Mouse (Mus musculus): Measurements from ENCODE around the gene St3gal4.

St3gal4 gene

GRCm38 (mm10) chr9:35045756-35046155 lies 73.3 kb downstream of the St3gal4 start:
- DNase-seq: peak; percentile 79

DNA sequence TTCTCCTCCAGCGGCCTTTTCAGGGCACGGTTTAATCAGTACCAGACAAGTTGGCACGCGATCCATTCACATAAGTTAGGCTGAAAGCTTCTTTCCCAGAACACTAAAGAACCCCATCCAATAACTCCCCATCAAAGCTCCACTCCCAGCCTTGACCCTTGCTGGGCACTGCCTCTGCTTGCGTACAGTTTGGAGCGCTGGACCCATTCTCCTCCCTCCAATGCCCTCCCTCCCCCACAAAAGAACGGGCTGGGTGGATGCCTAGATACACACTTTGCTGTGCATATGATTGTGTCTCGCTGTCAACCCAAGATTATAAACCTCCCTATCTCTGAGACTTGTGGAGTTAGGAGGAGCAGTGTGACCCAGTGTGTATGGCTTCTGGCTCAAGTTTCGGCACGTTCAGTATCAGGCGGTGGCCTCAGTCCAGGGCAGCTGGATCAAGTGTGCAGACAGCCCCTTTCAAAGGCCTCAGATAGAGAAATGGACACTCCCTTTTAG lies 74.0 kb downstream of the St3gal4 start:
- DNase-seq: peak; percentile 58

- DNase-seq: peak; percentile 56
Observed at GRCm38 (mm10) chr9:35044458-35044857, 74.6 kb downstream of the St3gal4 start.

DNA sequence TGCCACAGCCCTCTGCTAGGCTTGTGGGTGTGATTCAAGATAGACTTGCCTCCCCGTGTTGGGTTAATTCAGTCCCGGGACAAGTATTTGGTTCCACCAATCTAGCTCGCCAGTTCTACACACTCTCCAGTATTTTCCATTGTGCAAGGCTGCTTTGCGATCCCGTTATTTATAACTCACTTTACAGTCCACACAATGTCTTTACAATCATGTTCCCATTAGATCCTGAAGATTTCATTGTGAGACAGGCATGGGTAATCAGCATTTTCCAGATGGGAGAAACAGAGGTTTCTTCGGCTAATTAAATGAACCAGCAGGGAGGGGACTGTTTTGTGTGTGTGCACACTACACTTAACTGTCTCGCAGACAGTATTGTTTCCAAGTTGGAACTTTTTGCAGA lies 75.4 kb downstream of the St3gal4 start:
- DNase-seq: no peak

- no peak for DNase-seq
Observed at GRCm38 (mm10) chr9:35041493-35041892, 77.6 kb downstream of the St3gal4 start.

DNA sequence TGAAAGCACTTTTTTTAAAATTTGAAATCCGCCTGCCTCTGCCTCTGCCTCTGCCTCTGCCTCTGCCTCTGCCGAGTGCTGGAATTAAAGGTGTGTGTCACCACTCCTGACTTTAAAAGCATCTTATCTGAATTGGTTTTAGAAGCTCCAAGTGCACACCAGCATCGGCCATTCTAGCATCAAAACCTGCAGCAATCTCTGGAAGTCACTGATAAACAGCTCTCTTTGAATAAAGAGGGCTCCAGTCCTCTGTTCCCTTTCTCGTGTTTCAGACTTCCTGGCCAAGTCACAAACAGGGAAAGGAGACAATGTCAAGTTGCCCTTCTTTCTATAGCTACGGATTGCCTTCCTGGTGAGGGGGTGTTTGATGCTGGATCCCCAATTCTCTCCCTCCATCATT lies 79.2 kb downstream of the St3gal4 start:
- DNase-seq: no peak

GRCm38 (mm10) chr9:35038922-35039586 lies 80.0 kb downstream of the St3gal4 start:
- DNase-seq: peak; percentile 63

DNA sequence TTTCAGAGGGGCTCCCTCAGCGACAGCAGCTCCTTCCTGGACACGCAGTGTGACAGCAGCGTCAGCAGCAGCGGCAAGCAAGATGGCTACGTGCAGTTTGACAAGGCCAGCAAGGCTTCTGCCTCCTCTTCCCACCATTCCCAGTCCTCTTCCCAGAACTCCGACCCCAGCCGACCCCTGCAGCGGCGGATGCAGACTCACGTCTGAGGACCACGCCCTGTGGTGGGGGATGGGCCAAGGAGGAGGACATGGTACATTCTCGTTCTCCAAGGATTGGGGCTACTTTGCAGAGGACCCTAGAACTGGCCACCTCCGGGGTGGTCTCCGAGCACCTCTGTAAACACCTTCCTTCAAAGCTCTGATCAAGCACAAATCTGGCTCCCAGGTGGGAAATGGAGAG lies 84.0 kb downstream of the St3gal4 start:
- DNase-seq: no peak

GRCm38 (mm10) chr9:35032457-35032856 lies 86.6 kb downstream of the St3gal4 start:
- no peak for DNase-seq

DNA sequence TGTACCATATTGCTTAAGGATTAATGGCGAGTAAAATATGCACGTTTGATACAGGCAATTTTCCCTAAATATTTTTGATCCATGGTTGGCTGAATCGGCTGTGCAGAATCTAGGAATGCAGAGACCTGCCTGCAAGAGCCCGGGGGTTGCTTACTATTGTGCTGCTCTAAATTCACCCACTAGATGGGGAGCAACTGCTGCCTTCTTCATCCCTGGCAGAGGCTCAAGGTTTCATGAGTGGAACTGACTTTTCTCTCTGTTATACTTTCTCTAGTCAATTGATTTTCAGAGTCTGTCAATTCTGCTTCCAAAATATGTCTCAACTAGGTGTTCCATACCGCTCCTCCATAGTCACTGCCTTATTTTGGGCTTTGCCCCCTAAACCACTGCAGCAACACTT lies 88.2 kb downstream of the St3gal4 start:
- peak; percentile 60 for DNase-seq

- DNase-seq: no peak
Observed at GRCm38 (mm10) chr9:35027382-35027997, 91.6 kb downstream of the St3gal4 start.

DNA sequence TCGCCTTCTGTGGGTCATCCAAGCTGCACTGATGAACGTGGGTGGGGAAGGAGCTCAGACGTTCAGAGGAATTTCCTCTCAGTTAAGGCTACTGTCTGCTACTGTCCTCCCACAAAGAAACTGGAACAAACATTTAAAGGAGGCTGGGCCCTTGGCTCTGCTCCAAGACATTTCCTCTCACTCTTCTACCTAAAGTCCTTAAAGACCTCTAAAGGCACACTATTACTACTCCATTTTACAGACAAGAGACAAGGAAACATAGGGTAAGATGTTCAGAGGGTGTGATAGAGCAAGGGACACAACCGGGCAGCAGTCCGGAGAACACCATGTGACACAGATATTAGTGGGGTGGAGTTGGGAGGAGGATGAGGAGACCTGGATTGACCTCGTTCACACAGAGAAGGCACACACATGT lies 92.2 kb downstream of the St3gal4 start:
- no peak for DNase-seq

DNA sequence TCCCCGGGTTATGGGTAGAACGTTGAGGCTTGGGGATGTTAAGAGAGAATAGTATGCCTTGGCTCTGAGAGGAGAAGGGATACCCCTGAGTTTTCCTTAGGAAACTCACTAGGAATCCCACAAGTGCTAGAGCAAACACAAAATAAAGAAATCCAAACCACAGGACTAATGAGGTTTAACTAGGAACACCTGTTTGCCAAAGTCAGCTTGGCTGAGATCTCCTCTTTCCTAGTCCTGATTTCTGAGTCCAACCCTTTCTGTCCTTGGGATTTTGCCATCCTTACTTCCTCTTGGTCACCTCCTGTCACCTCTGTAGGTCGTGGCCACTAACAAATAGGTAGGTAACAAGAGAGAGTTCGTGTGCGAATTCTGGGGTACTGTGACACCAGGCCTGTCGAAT lies 92.8 kb downstream of the St3gal4 start:
- DNase-seq: no peak

DNA sequence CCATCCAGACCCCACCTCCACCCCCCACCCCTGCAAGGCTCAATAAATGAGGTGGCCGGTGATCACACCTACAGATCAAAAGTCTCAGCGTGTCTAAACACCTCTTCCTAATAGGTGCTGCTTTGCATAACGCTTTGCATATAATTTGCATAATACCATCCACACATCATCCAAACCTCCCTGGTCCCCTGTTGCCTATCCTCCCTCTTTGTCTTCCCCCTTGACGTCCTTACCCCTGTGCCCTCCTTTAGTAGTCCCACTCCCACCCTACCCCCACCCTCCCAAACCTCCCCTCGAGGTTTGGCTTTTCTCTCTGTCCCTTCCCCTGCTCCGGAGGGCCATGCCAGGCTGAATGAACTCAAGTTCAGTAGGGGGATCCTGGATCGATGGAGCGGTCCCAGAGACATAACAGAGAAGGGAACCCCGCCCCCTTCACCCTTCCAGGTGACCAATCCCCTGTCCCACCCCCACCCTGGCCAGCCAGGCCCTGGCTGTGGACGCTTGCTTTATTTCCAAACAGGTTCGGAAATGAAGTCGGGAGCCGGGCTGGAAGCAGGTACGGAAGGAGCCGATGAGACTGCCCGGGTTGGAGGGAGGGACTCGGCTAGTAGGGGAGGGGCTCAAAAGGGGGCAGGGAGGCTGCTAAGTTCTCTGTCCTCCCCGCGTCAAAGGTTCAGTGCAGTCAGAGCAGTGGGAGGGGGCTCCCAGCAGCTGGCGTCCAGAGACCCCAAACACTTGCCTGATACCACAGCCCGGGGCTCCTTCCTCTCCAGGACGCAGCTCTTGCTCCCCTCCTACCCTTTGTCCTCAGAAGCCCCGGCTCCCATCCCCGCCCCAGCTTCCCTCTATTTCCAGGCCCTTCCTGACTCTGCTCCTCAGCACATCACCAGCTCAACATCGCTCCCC lies 94.2 kb downstream of the St3gal4 start:
- no peak for DNase-seq

DNA sequence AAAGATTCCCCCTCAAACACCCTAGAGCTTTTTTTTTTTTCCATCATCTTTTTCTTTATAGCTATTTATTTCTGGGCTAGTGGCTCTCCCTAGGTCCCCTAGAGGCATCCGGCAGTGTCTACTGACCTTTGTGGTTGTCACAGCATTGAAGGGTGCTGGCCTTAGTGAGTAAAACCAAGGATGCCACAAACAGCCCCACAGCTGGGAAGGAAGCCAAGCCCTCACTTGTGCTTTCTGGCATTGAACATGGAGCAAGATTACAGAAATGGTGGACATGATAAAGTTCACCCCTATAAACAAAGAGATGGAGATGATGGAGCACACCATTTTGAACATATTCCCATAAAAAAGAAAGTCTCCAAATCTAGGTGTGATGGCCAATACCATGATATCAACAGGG lies 97.3 kb downstream of the St3gal4 start:
- no peak for DNase-seq

DNA sequence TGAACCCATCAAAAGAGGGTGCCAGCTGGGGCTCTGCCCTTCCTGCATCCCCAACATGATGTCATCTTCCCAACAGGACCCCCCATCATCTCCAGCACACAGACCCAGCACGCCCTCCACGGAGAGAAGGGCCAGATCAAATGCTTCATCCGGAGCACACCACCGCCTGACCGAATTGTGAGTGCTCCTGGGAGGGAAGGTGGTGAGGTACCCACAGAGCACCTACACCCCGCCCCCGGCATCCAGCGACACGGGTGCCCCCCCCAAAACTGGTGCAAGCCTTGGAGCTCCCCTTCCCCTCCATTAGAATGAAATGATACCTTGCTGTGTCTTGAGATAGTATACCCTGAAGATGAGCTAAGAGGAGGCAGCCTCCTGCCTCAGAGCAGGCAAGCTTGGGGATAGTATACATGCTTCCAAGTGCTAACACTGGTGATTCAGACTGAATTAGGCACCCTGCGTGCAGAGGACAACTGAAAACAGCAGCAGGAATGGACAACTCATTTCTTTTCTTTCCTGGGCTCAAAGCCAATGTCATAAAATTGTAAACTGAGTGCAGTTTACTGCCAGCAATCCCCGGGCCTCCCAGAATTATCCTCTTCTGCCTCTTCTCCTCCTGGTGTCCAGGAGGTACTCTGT lies 98.9 kb downstream of the St3gal4 start:
- DNase-seq: no peak

DNA sequence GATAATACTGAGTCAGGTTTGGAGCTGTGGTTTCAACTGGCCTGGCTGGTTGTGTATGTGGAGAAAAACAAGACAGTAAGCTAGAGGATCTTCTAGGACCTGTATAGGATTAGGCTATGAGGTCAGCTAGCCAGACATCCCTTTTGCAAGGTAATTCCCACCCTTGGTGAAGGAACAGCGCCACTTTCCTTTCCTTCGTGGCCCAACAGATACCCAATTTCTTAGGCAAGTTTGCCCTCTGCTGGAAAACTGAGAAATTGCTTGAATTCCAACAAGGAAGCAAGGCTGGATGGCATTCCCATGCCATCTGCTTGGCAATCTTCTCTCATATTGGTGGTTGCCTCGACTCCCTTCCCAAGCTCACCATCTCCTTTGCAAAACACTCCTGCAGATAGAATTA lies 99.7 kb downstream of the St3gal4 start:
- DNase-seq: peak; percentile 85

DNA sequence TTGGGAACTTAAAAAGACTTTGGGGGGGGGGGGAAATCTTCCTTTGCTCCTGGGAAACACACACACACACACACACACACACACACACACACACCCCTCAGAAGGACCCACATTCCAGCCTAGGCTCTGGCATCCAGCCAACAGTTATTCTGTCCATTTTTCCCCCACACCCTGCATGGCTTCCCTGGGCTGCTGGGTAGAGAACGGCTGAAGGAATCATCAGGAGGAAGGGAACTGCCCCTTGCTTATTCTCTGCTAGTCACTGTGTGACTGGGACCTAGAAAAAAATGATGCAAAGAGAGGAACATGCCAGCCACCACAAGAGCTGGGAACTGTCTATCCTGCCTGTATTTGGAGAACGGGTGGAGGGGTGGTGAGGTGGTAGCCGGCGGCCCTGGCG lies 101.0 kb downstream of the St3gal4 start:
- no peak for DNase-seq

DNA sequence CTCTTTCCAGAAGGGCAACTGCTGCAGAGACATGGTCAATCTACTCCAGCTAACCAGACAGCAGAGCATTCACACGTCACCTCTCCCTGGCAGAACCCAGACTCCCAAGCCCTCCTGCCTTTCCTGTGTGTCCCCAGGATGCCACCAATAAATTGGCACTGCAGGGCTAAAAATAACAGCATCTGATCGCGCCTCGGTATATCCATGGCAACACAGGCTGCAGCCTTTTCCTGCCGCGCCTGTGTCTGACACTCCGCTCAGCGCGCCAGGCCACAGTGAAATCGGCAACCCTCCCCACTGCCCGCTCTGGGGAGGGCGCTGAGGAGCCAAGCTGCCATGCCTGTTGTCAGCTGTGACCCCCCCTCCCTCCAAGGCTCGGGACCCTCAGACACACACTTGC lies 101.5 kb downstream of the St3gal4 start:
- no peak for DNase-seq

- peak; percentile 65 for DNase-seq
Observed at GRCm38 (mm10) chr9:35016762-35017161, 102.3 kb downstream of the St3gal4 start.

GRCm38 (mm10) chr9:35007697-35008341 lies 111.2 kb downstream of the St3gal4 start:
- DNase-seq: no peak

DNA sequence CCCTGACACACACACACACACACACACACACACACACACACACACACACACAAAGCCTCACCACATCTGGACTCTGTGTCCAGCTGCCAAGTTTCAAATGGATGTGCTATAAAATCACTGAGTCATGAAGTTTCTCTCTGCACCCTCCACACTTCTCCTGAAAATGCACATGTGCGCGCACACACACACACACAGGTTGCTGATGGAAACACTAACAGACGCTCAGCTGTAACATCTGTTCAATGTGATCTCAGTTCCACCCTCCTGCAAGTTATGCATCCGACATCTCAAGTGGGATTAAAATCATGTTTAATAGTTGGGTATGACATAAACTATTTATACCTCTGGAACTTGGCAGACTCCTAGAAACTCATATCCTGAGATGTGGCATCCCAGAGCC lies 115.0 kb downstream of the St3gal4 start:
- no peak for DNase-seq
